In the genomic region with DNA sequence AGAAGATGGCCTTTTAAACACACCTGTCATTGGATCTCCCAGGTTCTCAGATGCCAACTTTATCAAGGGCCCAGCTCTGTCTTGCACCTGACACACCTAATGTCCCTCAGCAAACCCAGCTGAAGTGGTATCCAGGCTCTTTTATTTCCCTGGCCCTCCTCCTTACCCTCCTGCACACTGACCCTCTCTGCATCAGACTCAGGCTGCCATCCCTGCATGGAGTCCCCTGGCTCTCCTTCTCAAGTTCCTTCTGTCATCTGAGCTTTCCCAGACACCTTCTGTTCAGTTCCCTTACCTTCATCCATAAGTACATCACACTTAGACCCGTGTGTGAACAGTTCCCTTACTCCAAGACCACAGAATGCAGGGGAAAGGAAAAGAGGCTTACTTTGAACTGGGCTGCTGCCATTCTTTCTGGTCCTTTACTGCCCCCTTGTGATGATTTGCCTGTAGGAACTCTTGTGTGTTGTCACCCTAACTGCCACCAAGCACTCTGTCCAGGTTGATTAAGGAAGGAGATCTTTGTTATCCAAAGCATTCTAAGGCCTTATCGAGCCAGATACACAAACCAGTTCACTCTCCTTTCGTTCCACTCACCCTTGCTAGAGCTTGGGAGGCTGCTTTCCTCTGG, we compare ENCODE assay signal across 11 mouse cellular contexts. TPM values are rescaled to one million over a fixed set of nuclear protein-coding genes. Genes with fewer than 3 reads are reported as not detected.
DNase-seq lines count a peak whose midpoint lies in the region; ATAC-seq lines count a peak whose summit lies in the region.
"Not testable (repeated sequence)": the region's sequence is repeated elsewhere in the genome, so short reads cannot be mapped to it uniquely, and the experiment has no call there.
"Had no signal": no experiment of that assay in that cellular context is flagged by ENCODE, and none has a peak within 500 bp of the region (broad histone marks: within the 10 kb centered on the region; RNA-seq: fewer than 3 reads in every experiment).

No protein-coding gene starts in this region.

- 9% methylated on average over 3 of the region's 3 CpGs for WGBS in forebrain, embryonic 14.5 days
- 7% methylated on average over 3 of the region's 3 CpGs for WGBS in hindbrain, embryonic 11.5 days
- WGBS in limb, embryonic 10.5 days: 13% methylated on average over 3 of the region's 3 CpGs
- 8% methylated on average over 3 of the region's 3 CpGs for WGBS in midbrain, embryonic 11.5 days
- WGBS in neural tube, embryonic 14.5 days: 16% methylated on average over 3 of the region's 3 CpGs

- not testable (repeated sequence) for H3K4me3 ChIP-seq in forebrain, embryonic 14.5 days (ENCODE audit: low read depth, low read length); hindbrain, embryonic 11.5 days (ENCODE audit: low read depth, low read length); limb, embryonic 10.5 days; midbrain, embryonic 11.5 days (ENCODE audit: low read depth, low read length); neural tube, embryonic 14.5 days (ENCODE audit: low read depth, low read length)

- not testable (repeated sequence) for H3K4me2 ChIP-seq in forebrain, embryonic 14.5 days (ENCODE audit: low read length); hindbrain, embryonic 11.5 days (replicated peaks; ENCODE audit: low read depth, low read length); midbrain, embryonic 11.5 days; neural tube, embryonic 14.5 days (ENCODE audit: low read depth, low read length)

- H3K4me1 ChIP-seq in forebrain, embryonic 14.5 days (ENCODE audit: control insufficient read depth, insufficient read depth, low read length); hindbrain, embryonic 11.5 days (replicated peaks; ENCODE audit: control insufficient read depth, insufficient read depth, low read length); limb, embryonic 10.5 days; midbrain, embryonic 11.5 days (ENCODE audit: control insufficient read depth, insufficient read depth, low read length); neural tube, embryonic 14.5 days (ENCODE audit: control insufficient read depth, insufficient read depth, low read length): not testable (repeated sequence)

- not testable (repeated sequence) for H3K27ac ChIP-seq in forebrain, embryonic 14.5 days (ENCODE audit: low read depth, low read length); hindbrain, embryonic 11.5 days (ENCODE audit: low read depth, low read length); limb, embryonic 10.5 days; midbrain, embryonic 11.5 days (ENCODE audit: low read depth, low read length); neural tube, embryonic 14.5 days (ENCODE audit: low read depth, low read length)

- DNase-seq in NIH3T3 (ENCODE audit: low read depth): peak; percentile 9
- not testable (repeated sequence) for DNase-seq in forebrain, embryonic 14.5 days (ENCODE audit: low spot score); hindbrain, embryonic 11.5 days (ENCODE audit: low spot score)
- peak; percentile 32 for DNase-seq in kidney, adult 11 months
- DNase-seq in limb, embryonic 10.5 days (ENCODE audit: low spot score): peak; percentile 26
- peak; percentile 69 for DNase-seq in midbrain, embryonic 11.5 days (ENCODE audit: low spot score, missing footprints)

- not testable (repeated sequence) for H3K36me3 ChIP-seq in forebrain, embryonic 14.5 days (ENCODE audit: control insufficient read depth, insufficient read depth, low read length); hindbrain, embryonic 11.5 days (ENCODE audit: control insufficient read depth, insufficient read depth, low read length); limb, embryonic 10.5 days; midbrain, embryonic 11.5 days (ENCODE audit: control insufficient read depth, insufficient read depth, low read length); neural tube, embryonic 14.5 days (ENCODE audit: control insufficient read depth, insufficient read depth, low read length)

- not testable (repeated sequence) for H3K9ac ChIP-seq in forebrain, embryonic 14.5 days (ENCODE audit: low read length); hindbrain, embryonic 11.5 days (ENCODE audit: low read depth, low read length); midbrain, embryonic 11.5 days (ENCODE audit: low read length); neural tube, embryonic 14.5 days (replicated peaks; ENCODE audit: low read depth, low read length)

- not testable (repeated sequence) for H3K9me3 ChIP-seq in forebrain, embryonic 14.5 days (replicated peaks; ENCODE audit: control insufficient read depth, low read length); hindbrain, embryonic 11.5 days (ENCODE audit: control insufficient read depth, low read length); limb, embryonic 10.5 days (replicated peaks); midbrain, embryonic 11.5 days (ENCODE audit: control insufficient read depth, low read length); neural tube, embryonic 14.5 days (ENCODE audit: control insufficient read depth, low read length)

- peak; percentile 55; the same call in 1 of the 2 replicates for ATAC-seq in forebrain, embryonic 14.5 days
- peak; percentile 38; the same call in 1 of the 2 replicates for ATAC-seq in hindbrain, embryonic 11.5 days (ENCODE audit: low FRiP score)
- peak; percentile 64 for ATAC-seq in midbrain, embryonic 11.5 days (ENCODE audit: low FRiP score)
- ATAC-seq in neural tube, embryonic 14.5 days (ENCODE audit: low read depth): peak; percentile 60; the same call in 1 of the 2 replicates

- not testable (repeated sequence) for H3K27me3 ChIP-seq in forebrain, embryonic 14.5 days (replicated peaks; ENCODE audit: control insufficient read depth, insufficient read depth, low read length); hindbrain, embryonic 11.5 days (ENCODE audit: control insufficient read depth, insufficient read depth, low read length); limb, embryonic 10.5 days (ENCODE audit: low read depth, poor library complexity, severe bottlenecking); midbrain, embryonic 11.5 days (ENCODE audit: control insufficient read depth, insufficient read depth, low read length); neural tube, embryonic 14.5 days (ENCODE audit: control insufficient read depth, insufficient read depth, low read length)

RNA-seq across cellular contexts. Expression of a gene that starts 13.7 kb away (rescaled TPM):
- 0.17 TPM in 1 of 2 replicates, not detected in the other for polyA plus RNA-seq in forebrain, embryonic 14.5 days (2014; fragmentation: Nextera tagmentation; extraction: Ambion mirVana)
- polyA plus RNA-seq in hindbrain, embryonic 11.5 days (2014; fragmentation: Nextera tagmentation; extraction: Ambion mirVana): not detected in 2 replicates
- polyA plus RNA-seq in limb, embryonic 10.5 days (2016; fragmentation: Nextera tagmentation; extraction: Ambion mirVana): not detected in 2 replicates
- 0.10 TPM in 1 of 2 replicates, not detected in the other for polyA plus RNA-seq in midbrain, embryonic 11.5 days (2014; fragmentation: Nextera tagmentation; extraction: Ambion mirVana)
- 0.42 TPM in 1 of 2 replicates, not detected in the other for polyA plus RNA-seq in neural tube, embryonic 14.5 days (2014; fragmentation: Nextera tagmentation; extraction: Ambion mirVana)
- polyA plus RNA-seq: gonadal fat pad, adult 2 months; limb, embryonic 11.5 days; lung, adult 2 months; midbrain, embryonic 10.5 days had no signal
